Mouse (Mus musculus): Measurements from ENCODE around the gene Fancd2. TPM values are rescaled to one million over a fixed set of nuclear protein-coding genes. Genes with fewer than 3 reads are reported as not detected.

Gene Fancd2
- total and polyA plus RNA-seq, 3 experiments: 14.0 to 35.0 (median 18.5) TPM

- Histone ChIP-seq H3K4me3 (ENCODE audit: control insufficient read depth in 1 of 2, insufficient read depth in 1 of 2, low read depth in 2 of 2, low read length in 2 of 2) (no peak overlapping the region), H3K9ac (ENCODE audit: control insufficient read depth, low read depth, low read length, poor library complexity, severe bottlenecking) (no peak overlapping the region), H3K27me3 (ENCODE audit: control insufficient read depth in 1 of 2, insufficient read depth in 2 of 2, low read length in 2 of 2) (no peaks in the 10 kb centered on the region), H3K36me3 (ENCODE audit: control insufficient read depth in 1 of 2, insufficient read depth in 2 of 2, low read length in 2 of 2) (peaks cover 12 to 26% of the 10 kb centered on the region in 2 experiments), H3K4me1 (ENCODE audit: control insufficient read depth in 1 of 2, insufficient read depth in 2 of 2, low read length in 2 of 2) (no peaks in the 10 kb centered on the region), H3K79me2 (ENCODE audit: control insufficient read depth, insufficient read depth, low read length, poor library complexity) (peaks cover 17% of the 10 kb centered on the region), H3K27ac (ENCODE audit: control insufficient read depth, low read depth, low read length) (no peak overlapping the region), H3K9me3 (replicated peaks; ENCODE audit: insufficient read depth, low read length) (no peaks in the 10 kb centered on the region)
- no peak for DNase-seq (ENCODE audit: low read depth, low spot score)
- no peak for TF ChIP-seq USF2 (IDR thresholded peaks at IDR 0.05; ENCODE audit: borderline replicate concordance in 1 of 2, insufficient read depth in 1 of 2, low read depth in 1 of 2, low read length in 2 of 2)
- TF ChIP-seq POLR2A (IDR thresholded peaks at IDR 0.05; ENCODE audit: control insufficient read depth in 1 of 2, insufficient read depth in 1 of 2, low read depth in 1 of 2, low read length in 2 of 2, poor library complexity in 1 of 2): no peak
- no peak for TF ChIP-seq KAT2A (conservative IDR thresholded peaks at IDR 0.05; ENCODE audit: low read depth, low read length)
- TF ChIP-seq SIN3A (IDR thresholded peaks at IDR 0.05; ENCODE audit: low read length): no peak
- no peak for TF ChIP-seq ZNF384 (IDR thresholded peaks at IDR 0.05; ENCODE audit: low read depth, low read length)
- no peak for TF ChIP-seq CTCF (IDR thresholded peaks at IDR 0.05 in 2 of 3, conservative IDR thresholded peaks at IDR 0.05 in 1 of 3; ENCODE audit: control insufficient read depth in 1 of 3, insufficient read depth in 1 of 3, low read depth in 2 of 3, low read length in 3 of 3, poor library complexity in 1 of 3, severe bottlenecking in 1 of 3)
- TF ChIP-seq MAX (IDR thresholded peaks at IDR 0.05; ENCODE audit: low read length): no peak
- no peak for TF ChIP-seq GABPA (IDR thresholded peaks at IDR 0.05; ENCODE audit: low read depth, low read length)
- no peak for TF ChIP-seq MYC (IDR thresholded peaks at IDR 0.05; ENCODE audit: low read depth, low read length)
- TF ChIP-seq UBTF (IDR thresholded peaks at IDR 0.05; ENCODE audit: borderline replicate concordance, insufficient read depth, low read depth, low read length): no peak
- TF ChIP-seq NELFE (IDR thresholded peaks at IDR 0.05; ENCODE audit: low read depth, low read length): no peak
- TF ChIP-seq CHD1 (IDR thresholded peaks at IDR 0.05; ENCODE audit: low read depth, low read length): no peak
- no peak for TF ChIP-seq CHD2 (IDR thresholded peaks at IDR 0.05; ENCODE audit: low read length)
- TF ChIP-seq ZMIZ1 (IDR thresholded peaks at IDR 0.05; ENCODE audit: low read depth, low read length): no peak
- no peak for TF ChIP-seq MXI1 (IDR thresholded peaks at IDR 0.05; ENCODE audit: low read depth, low read length)
- no peak for TF ChIP-seq POLR2AphosphoS5 (IDR thresholded peaks at IDR 0.05; ENCODE audit: borderline replicate concordance, low read depth, low read length)
- TF ChIP-seq POLR2AphosphoS2 (IDR thresholded peaks at IDR 0.05; ENCODE audit: low read length): no peak
Observed at GRCm38 (mm10) chr6:113612258-113612969, 80.9 kb downstream of the Fancd2 start.

- TF ChIP-seq MAFK (IDR thresholded peaks at IDR 0.05; ENCODE audit: borderline replicate concordance, low read depth, low read length): no peak
- TF ChIP-seq RCOR1 (IDR thresholded peaks at IDR 0.05; ENCODE audit: low read depth, low read length): no peak
- TF ChIP-seq NELFE (IDR thresholded peaks at IDR 0.05; ENCODE audit: low read depth, low read length): no peak
- TF ChIP-seq CHD2 (IDR thresholded peaks at IDR 0.05; ENCODE audit: low read length): no peak
- TF ChIP-seq USF2 (IDR thresholded peaks at IDR 0.05; ENCODE audit: borderline replicate concordance in 1 of 2, insufficient read depth in 1 of 2, low read depth in 1 of 2, low read length in 2 of 2): no peak
- no peak for TF ChIP-seq ZNF384 (IDR thresholded peaks at IDR 0.05; ENCODE audit: low read depth, low read length)
- no peak for TF ChIP-seq ZKSCAN1 (IDR thresholded peaks at IDR 0.05; ENCODE audit: low read depth, low read length)
- no peak for TF ChIP-seq E2F4 (IDR thresholded peaks at IDR 0.05; ENCODE audit: borderline replicate concordance, low read depth, low read length)
- no peak for TF ChIP-seq TBP (IDR thresholded peaks at IDR 0.05; ENCODE audit: low read depth, low read length)
- TF ChIP-seq ELF1 (IDR thresholded peaks at IDR 0.05; ENCODE audit: low read depth, low read length): no peak
- TF ChIP-seq USF1 (IDR thresholded peaks at IDR 0.05; ENCODE audit: low read depth, low read length): no peak
- no peak for TF ChIP-seq JUND (IDR thresholded peaks at IDR 0.05; ENCODE audit: low read depth, low read length)
- TF ChIP-seq HCFC1 (IDR thresholded peaks at IDR 0.05; ENCODE audit: low read depth, low read length): no peak
- TF ChIP-seq SIN3A (IDR thresholded peaks at IDR 0.05; ENCODE audit: low read length): no peak
- peaks cover 12 to 24% of the 10 kb centered on the region in 2 experiments for H3K36me3 ChIP-seq (ENCODE audit: control insufficient read depth in 1 of 2, insufficient read depth in 2 of 2, low read length in 2 of 2)
- H3K27me3 ChIP-seq (ENCODE audit: control insufficient read depth in 1 of 2, insufficient read depth in 2 of 2, low read length in 2 of 2): no peaks in the 10 kb centered on the region
- no peak for DNase-seq (ENCODE audit: low read depth, low spot score)
- peaks cover 7% of the 10 kb centered on the region for H3K79me2 ChIP-seq (ENCODE audit: control insufficient read depth, insufficient read depth, low read length, poor library complexity)
- no peak overlapping the region for H3K9ac ChIP-seq (ENCODE audit: control insufficient read depth, low read depth, low read length, poor library complexity, severe bottlenecking)
- H3K4me1 ChIP-seq (ENCODE audit: control insufficient read depth in 1 of 2, insufficient read depth in 2 of 2, low read length in 2 of 2): 0 out of 4 replicates have a peak, but pooled peaks cover 0 to 4% of the 10 kb centered on the region in 2 experiments
- no peak overlapping the region for H3K4me3 ChIP-seq (ENCODE audit: control insufficient read depth in 1 of 2, insufficient read depth in 1 of 2, low read depth in 2 of 2, low read length in 2 of 2)
- H3K27ac ChIP-seq (ENCODE audit: control insufficient read depth, low read depth, low read length): no peak overlapping the region
- no peaks in the 10 kb centered on the region for H3K9me3 ChIP-seq (replicated peaks; ENCODE audit: insufficient read depth, low read length)
Observed at GRCm38 (mm10) chr6:113614152-113614551, 82.7 kb downstream of the Fancd2 start.
